Mouse (Mus musculus) olfactory bulb, adult 2 months (tissue): Measurements from ENCODE around the gene Lpar6.

Source experiments
- CTCF ChIP-seq: fragments of 200-500 bp; IDR thresholded peaks from 2 replicates; pipeline ENCODE4 v1.5.1; 2012; ENCODE audit warnings: low read depth, mild to moderate bottlenecking, low read length, moderate library complexity; ENCODE audit not compliant: insufficient read depth
- POLR2A ChIP-seq: fragments of 200-500 bp; IDR thresholded peaks from 2 replicates; pipeline ENCODE4 v1.6.1; 2012; ENCODE audit warnings: mild to moderate bottlenecking, low read depth, low read length, moderate library complexity; ENCODE audit not compliant: insufficient read depth

GRCm38 (mm10) chr14:73292434-73292833, 54.7 kb downstream of the Lpar6 start:
- TF ChIP-seq CTCF (no peak), POLR2A (no peak)
